Mouse (Mus musculus): Measurements from ENCODE around the gene H2-D1. TPM values are rescaled to one million over a fixed set of nuclear protein-coding genes. Genes with fewer than 3 reads are reported as not detected.

Gene H2-D1
- 38.6 and 42.0 TPM in 2 replicates for polyA plus RNA-seq (2012; rRNA removed)

GRCm38 (mm10) chr17:35262664-35263522 lies at the start of gene H2-D1:
Gene H2-D1, plus strand, starts transcription at chr17:35262730.

GRCm38 (mm10) chr17:35220156-35220952 lies 42.2 kb upstream of the H2-D1 start, which contains the start of gene Gm16181:
Gene Gm16181, plus strand, starts transcription at chr17:35220834.

GRCm38 (mm10) chr17:35233114-35233980 lies 29.2 kb upstream of the H2-D1 start, which contains the start of gene Atp6v1g2:
Gene Atp6v1g2, plus strand, starts transcription at chr17:35233660.

GRCm38 (mm10) chr17:35235614-35236389 lies 26.7 kb upstream of the H2-D1 start, which contains the start of gene Nfkbil1:
Gene Nfkbil1, minus strand, starts transcription at chr17:35235792.

GRCm38 (mm10) chr17:35241305-35242014 lies 21.1 kb upstream of the H2-D1 start, which contains the start of gene Ddx39b:
Gene Ddx39b, plus strand, starts transcription at chr17:35241746.

Other genes starting within 250 kb of the H2-D1 start
- 0.54 and 0.55 TPM in 2 replicates for gene Vwa7, start 246.2 kb upstream of the H2-D1 start, polyA plus RNA-seq (2012; rRNA removed)
- 6.1 TPM in 2 replicates for gene Sapcd1, start 234.7 kb upstream of the H2-D1 start, polyA plus RNA-seq (2012; rRNA removed)
- 4.1 and 6.2 TPM in 2 replicates for gene Msh5, start 216.0 kb upstream of the H2-D1 start, polyA plus RNA-seq (2012; rRNA removed)
- gene Clic1, start 212.8 kb upstream of the H2-D1 start, polyA plus RNA-seq (2012; rRNA removed), result 89.1 and 106 TPM in 2 replicates
- 371 and 426 TPM in 2 replicates for gene Ddah2, start 203.7 kb upstream of the H2-D1 start, polyA plus RNA-seq (2012; rRNA removed)
- 0.07 and 0.48 TPM in 2 replicates for gene Ly6g6c, start 197.3 kb upstream of the H2-D1 start, polyA plus RNA-seq (2012; rRNA removed)
- 0.22 and 0.23 TPM in 2 replicates for gene Mpig6b, start 196.5 kb upstream of the H2-D1 start, polyA plus RNA-seq (2012; rRNA removed)
- 3.0 and 7.1 TPM in 2 replicates for gene Ly6g6e, start 185.8 kb upstream of the H2-D1 start, polyA plus RNA-seq (2012; rRNA removed)
- 2.3 and 2.8 TPM in 2 replicates for gene Ly6g6d, start 184.7 kb upstream of the H2-D1 start, polyA plus RNA-seq (2012; rRNA removed)
- 0.10 and 0.16 TPM in 2 replicates for gene Ly6g6f, start 177.1 kb upstream of the H2-D1 start, polyA plus RNA-seq (2012; rRNA removed)
- gene Abhd16a, start 173.5 kb upstream of the H2-D1 start, polyA plus RNA-seq (2012; rRNA removed), result 93.6 and 106 TPM in 2 replicates
- not detected in 2 replicates for gene Ly6g5c, start 154.5 kb upstream of the H2-D1 start, polyA plus RNA-seq (2012; rRNA removed)
- gene Ly6g5b, start 147.3 kb upstream of the H2-D1 start, polyA plus RNA-seq (2012; rRNA removed), result 2.9 TPM in 2 replicates
- 22.2 and 25.0 TPM in 2 replicates for gene Gpank1, start 141.3 kb upstream of the H2-D1 start, polyA plus RNA-seq (2012; rRNA removed)
- 218 and 221 TPM in 2 replicates for gene Csnk2b, start 140.7 kb upstream of the H2-D1 start, polyA plus RNA-seq (2012; rRNA removed)
- gene D17H6S53E, start 136.4 kb upstream of the H2-D1 start, polyA plus RNA-seq (2012; rRNA removed), result 4.9 and 5.3 TPM in 2 replicates
- 1.1 and 1.2 TPM in 2 replicates for gene Apom, start 130.7 kb upstream of the H2-D1 start, polyA plus RNA-seq (2012; rRNA removed)
- 327 and 363 TPM in 2 replicates for gene Bag6, start 127.6 kb upstream of the H2-D1 start, polyA plus RNA-seq (2012; rRNA removed)
- gene Prrc2a, start 97.8 kb upstream of the H2-D1 start, polyA plus RNA-seq (2012; rRNA removed), result 357 and 368 TPM in 2 replicates
- 3.3 and 4.7 TPM in 2 replicates for gene Aif1, start 86.7 kb upstream of the H2-D1 start, polyA plus RNA-seq (2012; rRNA removed)
- gene Lst1, start 74.3 kb upstream of the H2-D1 start, polyA plus RNA-seq (2012; rRNA removed), result 12.8 and 13.3 TPM in 2 replicates
- 0.71 and 1.3 TPM in 2 replicates for gene Ltb, start 68.3 kb upstream of the H2-D1 start, polyA plus RNA-seq (2012; rRNA removed)
- 0.34 and 0.66 TPM in 2 replicates for gene Tnf, start 60.7 kb upstream of the H2-D1 start, polyA plus RNA-seq (2012; rRNA removed)
- 0.32 and 0.34 TPM in 2 replicates for gene Lta, start 57.4 kb upstream of the H2-D1 start, polyA plus RNA-seq (2012; rRNA removed)
- gene Gm16181, start 41.9 kb upstream of the H2-D1 start, polyA plus RNA-seq (2012; rRNA removed), result not detected in 2 replicates
- 68.5 and 73.3 TPM in 2 replicates for gene Atp6v1g2, start 29.1 kb upstream of the H2-D1 start, polyA plus RNA-seq (2012; rRNA removed)
- gene Nfkbil1, start 26.9 kb upstream of the H2-D1 start, polyA plus RNA-seq (2012; rRNA removed), result 15.6 TPM in 2 replicates
- 959 and 1,020 TPM in 2 replicates for gene Ddx39b, start 21.0 kb upstream of the H2-D1 start, polyA plus RNA-seq (2012; rRNA removed)
- 0.09 and 0.10 TPM in 2 replicates for gene H2-Q1, start 57.7 kb downstream of the H2-D1 start, polyA plus RNA-seq (2012; rRNA removed)
- 0.92 and 0.94 TPM in 2 replicates for gene H2-Q2, start 79.5 kb downstream of the H2-D1 start, polyA plus RNA-seq (2012; rRNA removed)
- gene H2-Q4, start 116.9 kb downstream of the H2-D1 start, polyA plus RNA-seq (2012; rRNA removed), result 4.9 and 7.0 TPM in 2 replicates
- 0.54 and 0.61 TPM in 2 replicates for gene H2-Q6, start 162.1 kb downstream of the H2-D1 start, polyA plus RNA-seq (2012; rRNA removed)
- gene H2-Q7, start 176.4 kb downstream of the H2-D1 start, polyA plus RNA-seq (2012; rRNA removed), result 3.8 and 4.5 TPM in 2 replicates
- 0.09 and 0.11 TPM in 2 replicates for gene H2-Q10, start 207.4 kb downstream of the H2-D1 start, polyA plus RNA-seq (2012; rRNA removed)
- gene Pou5f1, start 243.3 kb downstream of the H2-D1 start, polyA plus RNA-seq (2012; rRNA removed), result not detected in 2 replicates

Data from central nervous system, embryonic 14 days (tissue).